Mouse (Mus musculus) layer of hippocampus, adult 9-11 months (tissue): ENCODE measurements around the gene Enox1.
A peak's percentile ranks its signal among the peaks of the same experiment; 100 is the strongest.

Experiments
- DNase-seq: peaks from one replicate; pipeline ENCODE4 v3.0.0; 2022

Gene Enox1

GRCm38 (mm10) chr14:77196246-77196645, 39.7 kb downstream of the Enox1 start:
- DNase-seq = no peak

GRCm38 (mm10) chr14:77197414-77197915, 40.9 kb downstream of the Enox1 start:
- no peak for DNase-seq

- DNase-seq = no peak
Observed at GRCm38 (mm10) chr14:77210889-77211288, 54.3 kb downstream of the Enox1 start.

GRCm38 (mm10) chr14:77213210-77213609, 56.6 kb downstream of the Enox1 start:
- DNase-seq = no peak

GRCm38 (mm10) chr14:77214848-77215247, 58.3 kb downstream of the Enox1 start:
- DNase-seq = peak; percentile 55

GRCm38 (mm10) chr14:77225346-77225745, 68.8 kb downstream of the Enox1 start:
- peak; percentile 65 for DNase-seq

GRCm38 (mm10) chr14:77238811-77239210, 82.2 kb downstream of the Enox1 start:
- no peak for DNase-seq

- DNase-seq = no peak
Observed at GRCm38 (mm10) chr14:77239360-77239759, 82.8 kb downstream of the Enox1 start.

- no peak for DNase-seq
Observed at GRCm38 (mm10) chr14:77246977-77247376, 90.4 kb downstream of the Enox1 start.

GRCm38 (mm10) chr14:77248426-77248825, 91.9 kb downstream of the Enox1 start:
- DNase-seq = peak; percentile 30

- DNase-seq = no peak
Observed at GRCm38 (mm10) chr14:77248946-77249345, 92.4 kb downstream of the Enox1 start.

GRCm38 (mm10) chr14:77250652-77251238, 94.2 kb downstream of the Enox1 start:
- DNase-seq = no peak

- no peak for DNase-seq
Observed at GRCm38 (mm10) chr14:77255201-77255600, 98.6 kb downstream of the Enox1 start.

- no peak for DNase-seq
Observed at GRCm38 (mm10) chr14:77255711-77256110, 99.1 kb downstream of the Enox1 start.

GRCm38 (mm10) chr14:77256943-77257342, 100.4 kb downstream of the Enox1 start:
- peak; percentile 68 for DNase-seq

GRCm38 (mm10) chr14:77257461-77257860, 100.9 kb downstream of the Enox1 start:
- DNase-seq = no peak

- no peak for DNase-seq
Observed at GRCm38 (mm10) chr14:77258186-77258585, 101.6 kb downstream of the Enox1 start.

- no peak for DNase-seq
Observed at GRCm38 (mm10) chr14:77259686-77260085, 103.1 kb downstream of the Enox1 start.

- DNase-seq = no peak
Observed at GRCm38 (mm10) chr14:77260107-77260506, 103.5 kb downstream of the Enox1 start.

- DNase-seq = no peak
Observed at GRCm38 (mm10) chr14:77266805-77267771, 110.5 kb downstream of the Enox1 start.

GRCm38 (mm10) chr14:77272248-77272930, 115.8 kb downstream of the Enox1 start:
- DNase-seq = no peak

GRCm38 (mm10) chr14:77272931-77273446, 116.4 kb downstream of the Enox1 start:
- DNase-seq = no peak

GRCm38 (mm10) chr14:77273721-77274120, 117.2 kb downstream of the Enox1 start:
- no peak for DNase-seq
